Mouse (Mus musculus): ENCODE measurements around the gene Tnni3.

The Tnni3 gene

DNA sequence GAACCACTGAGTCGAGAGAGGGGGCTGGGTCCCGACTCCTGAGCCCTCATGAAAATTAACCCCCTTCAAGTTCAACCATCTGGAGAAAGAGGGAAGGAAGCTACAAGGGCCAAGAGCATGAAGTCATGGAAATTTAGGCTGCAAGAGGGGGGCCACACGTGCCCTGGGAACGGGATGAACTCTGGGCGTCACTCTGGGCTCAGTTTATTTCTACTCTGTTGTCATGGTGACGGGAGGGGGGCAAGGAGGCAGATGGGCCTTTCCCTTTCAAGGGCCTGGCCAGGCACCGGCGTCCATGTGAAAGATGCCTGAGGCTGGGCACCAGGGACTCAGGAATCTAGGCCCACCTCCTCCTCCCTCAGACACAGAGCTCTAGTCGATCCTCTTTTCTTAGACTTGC is 25.8 kb downstream of the Tnni3 start:
- DNase-seq (ENCODE audit: low spot score), result peak; percentile 77

- DNase-seq (ENCODE audit: low spot score), result no peak
Measured at GRCm38 (mm10) chr7:4497271-4497903, 26.6 kb downstream of the Tnni3 start.

- DNase-seq (ENCODE audit: low spot score), result no peak
Measured at GRCm38 (mm10) chr7:4496468-4496867, 27.6 kb downstream of the Tnni3 start.

DNA sequence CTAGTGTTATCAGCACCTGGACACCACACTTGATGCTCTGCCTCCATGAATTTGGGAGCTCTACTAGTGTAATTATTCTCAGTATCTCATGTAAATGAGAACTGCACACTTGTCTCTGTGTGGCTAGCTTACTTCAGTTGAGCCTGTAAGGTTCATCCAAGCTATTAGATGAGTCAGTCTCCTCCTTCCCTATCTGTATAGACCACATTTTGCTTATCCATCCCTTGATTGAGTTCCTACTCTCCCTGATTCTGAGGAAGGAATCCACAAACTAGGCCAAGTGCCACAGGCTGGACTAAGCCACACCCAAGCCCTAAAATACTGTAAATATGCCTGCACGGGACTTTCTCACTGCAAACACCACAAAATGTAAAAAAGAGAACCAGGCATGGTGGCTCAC is 30.0 kb downstream of the Tnni3 start:
- no peak for DNase-seq (ENCODE audit: low spot score)

GRCm38 (mm10) chr7:4492284-4493224 is 31.5 kb downstream of the Tnni3 start:
- DNase-seq (ENCODE audit: low spot score), result no peak

GRCm38 (mm10) chr7:4491308-4491707 is 32.7 kb downstream of the Tnni3 start:
- DNase-seq (ENCODE audit: low spot score), result no peak

DNA sequence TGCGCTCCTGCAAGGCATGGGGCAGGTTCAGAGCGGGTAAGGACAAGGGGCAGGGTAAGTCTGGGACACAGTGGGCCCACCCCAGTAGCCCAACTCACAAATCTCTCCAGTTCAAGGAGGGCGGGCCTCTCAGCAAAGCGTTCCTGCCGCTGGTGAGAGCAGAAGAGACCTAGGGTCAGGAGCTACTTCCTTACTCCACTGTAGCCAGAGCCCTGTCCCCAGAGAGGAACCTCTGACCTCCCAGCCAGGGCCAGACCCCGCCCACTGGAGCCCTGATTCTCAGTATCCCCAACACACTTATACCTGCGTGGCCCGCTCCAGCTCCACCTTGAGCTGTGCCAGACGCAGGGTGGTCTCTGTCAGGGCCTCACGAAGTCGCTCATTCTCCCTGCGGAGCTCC is 41.7 kb downstream of the Tnni3 start:
- DNase-seq (ENCODE audit: low spot score), result no peak

- peak; percentile 68 for DNase-seq (ENCODE audit: low spot score)
Measured at GRCm38 (mm10) chr7:4479674-4480073, 44.4 kb downstream of the Tnni3 start.

- no peak for DNase-seq (ENCODE audit: low spot score)
Measured at GRCm38 (mm10) chr7:4478796-4479291, 45.2 kb downstream of the Tnni3 start.

DNA sequence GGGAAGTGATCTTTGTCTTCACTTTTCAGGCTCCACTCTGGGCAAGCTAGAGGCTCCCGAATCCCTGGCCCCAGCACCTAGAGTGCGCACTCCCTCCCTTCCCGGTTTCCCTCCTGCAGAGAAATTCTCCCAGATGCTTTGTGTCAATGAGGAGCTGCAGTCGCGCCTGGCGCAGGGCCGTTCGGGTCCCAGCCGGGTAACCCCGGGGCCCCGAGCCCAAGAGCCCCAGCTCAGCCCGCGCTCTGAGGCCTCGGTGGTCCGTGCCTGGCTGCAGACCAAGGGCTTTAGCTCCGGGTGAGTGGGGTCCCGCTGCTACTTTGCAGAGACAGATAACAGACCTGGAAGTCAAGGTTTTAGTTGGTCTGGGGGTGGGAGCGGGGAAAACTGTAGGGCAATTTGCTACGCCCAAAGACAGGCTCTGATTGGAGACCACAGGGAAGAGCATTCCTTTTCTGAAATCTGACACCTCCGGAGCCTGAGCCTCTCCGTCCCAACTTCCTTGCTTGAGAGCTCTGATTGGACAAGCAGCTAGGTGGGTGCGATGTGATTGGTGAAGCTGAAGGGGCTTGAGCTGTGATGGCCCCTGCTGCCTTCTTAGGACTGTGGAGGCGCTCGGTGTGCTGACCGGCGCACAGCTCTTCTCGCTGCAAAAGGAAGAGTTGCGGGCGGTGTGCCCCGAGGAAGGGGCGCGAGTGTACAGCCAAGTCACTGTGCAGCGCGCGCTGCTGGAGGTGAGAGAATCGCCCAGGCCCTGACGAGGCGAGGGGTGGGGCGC is 45.8 kb downstream of the Tnni3 start:
- peak; percentile 90 for DNase-seq (ENCODE audit: low spot score)

DNA sequence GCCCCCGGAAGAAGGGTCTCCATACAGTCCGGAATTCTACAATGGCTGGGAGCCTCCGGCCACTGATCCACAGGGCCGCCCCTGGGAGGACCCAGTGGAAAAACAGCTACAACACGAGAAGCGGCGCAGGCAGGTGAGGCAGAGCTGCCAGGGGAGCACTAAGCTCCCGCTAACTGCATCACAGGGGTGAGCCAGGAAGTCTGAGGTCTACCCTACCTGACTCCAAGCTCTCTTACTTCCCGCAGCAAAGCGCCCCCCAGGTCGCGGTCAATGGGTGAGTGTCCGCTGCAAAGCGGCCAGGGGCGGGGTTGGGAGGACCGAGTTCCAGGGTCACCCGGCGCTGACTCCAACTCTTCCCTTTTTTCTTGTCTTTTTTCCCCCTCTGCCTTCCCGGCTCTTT is 50.1 kb downstream of the Tnni3 start:
- no peak for DNase-seq (ENCODE audit: low spot score)

- peak; percentile 83 for DNase-seq (ENCODE audit: low spot score)
Measured at GRCm38 (mm10) chr7:4471179-4471555, 52.9 kb downstream of the Tnni3 start.

- peak; percentile 77 for DNase-seq (ENCODE audit: low spot score)
Measured at GRCm38 (mm10) chr7:4470275-4471178, 53.5 kb downstream of the Tnni3 start.
